Mouse (Mus musculus): Measurements from ENCODE around the gene Arrb2. TPM values are rescaled to one million over a fixed set of nuclear protein-coding genes. Genes with fewer than 3 reads are reported as not detected.
A peak's percentile ranks its signal among the peaks of the same experiment; 100 is the strongest.

The Arrb2 gene
- polyA plus RNA-seq, 1 experiment from 2014 or later, result 46.6 TPM

DNA sequence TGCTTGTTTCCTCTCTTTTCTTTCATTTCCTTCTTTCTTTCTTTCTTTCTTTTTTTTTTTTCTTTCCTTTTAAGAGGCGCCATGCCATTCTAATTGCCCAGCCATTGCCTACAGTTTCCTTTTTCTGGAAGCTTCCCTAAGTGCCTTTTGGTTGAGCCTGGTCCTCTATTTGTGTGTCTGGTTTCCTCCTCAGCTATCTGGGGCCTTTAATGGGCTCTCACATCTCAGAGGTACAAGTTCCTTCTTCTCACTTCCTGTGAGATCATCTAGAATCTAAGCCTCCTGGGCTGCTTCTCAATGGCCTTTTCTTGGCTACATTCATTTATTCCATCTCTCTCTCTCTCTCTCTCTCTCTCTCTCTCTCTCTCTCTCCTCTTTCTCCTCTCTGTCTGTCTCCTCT lies 14.9 kb downstream of the Arrb2 start:
- H3K36me3 ChIP-seq, result peaks cover 2% of the 10 kb centered on the region; the same call in 1 of the 2 replicates
- H3K27ac ChIP-seq (replicated peaks), result no peak overlapping the region
- H3K9ac ChIP-seq, result no peak overlapping the region
- 88% methylated on average over 1 of the region's 1 CpGs for WGBS
- no peak overlapping the region for H3K4me2 ChIP-seq
- no peaks in the 10 kb centered on the region for H3K9me3 ChIP-seq
- no peak overlapping the region for H3K4me3 ChIP-seq
- no peak for ATAC-seq (ENCODE audit: low read depth)
- H3K4me1 ChIP-seq (replicated peaks), result peaks cover 6% of the 10 kb centered on the region
- H3K27me3 ChIP-seq, result no peaks in the 10 kb centered on the region

- Histone ChIP-seq H3K36me3 (0 out of 2 replicates have a peak, but pooled peaks cover 5% of the 10 kb centered on the region), H3K9ac (no peak overlapping the region), H3K4me2 (no peak overlapping the region), H3K4me1 (replicated peaks) (peaks cover 24% of the 10 kb centered on the region), H3K27ac (replicated peaks) (no peak overlapping the region), H3K4me3 (no peak overlapping the region), H3K9me3 (no peaks in the 10 kb centered on the region), H3K27me3 (no peaks in the 10 kb centered on the region)
- WGBS, result 84% methylated on average over 2 of the region's 2 CpGs
- 0 out of 2 replicates have a peak, but pooled peaks have one; percentile 2 for ATAC-seq (ENCODE audit: low read depth)
These were observed 18.5 kb downstream of the Arrb2 start for GRCm38 (mm10) chr11:70450926-70451325.

GRCm38 (mm10) chr11:70451797-70452498 lies 19.5 kb downstream of the Arrb2 start, which contains the start of gene Med11:
Gene Med11, plus strand, starts transcription at chr11:70451919.
- peak within 1 kb of the TSS; percentile 60 for H3K4me2 ChIP-seq
- peak within 1 kb of the TSS; percentile 96 for H3K27ac ChIP-seq (replicated peaks)
- H3K9ac ChIP-seq, result peak within 1 kb of the TSS; percentile 80
- WGBS, result under 1% methylated on average over 46 of the region's 46 CpGs
- H3K4me1 ChIP-seq (replicated peaks), result peaks cover 24% of the 10 kb centered on the region
- H3K27me3 ChIP-seq, result no peaks in the 10 kb centered on the region
- peak within 1 kb of the TSS; percentile 61 for H3K4me3 ChIP-seq
- peak; percentile 97 for ATAC-seq (ENCODE audit: low read depth)
- 0 out of 2 replicates have a peak, but pooled peaks cover 5% of the 10 kb centered on the region for H3K36me3 ChIP-seq
- H3K9me3 ChIP-seq, result no peaks in the 10 kb centered on the region

GRCm38 (mm10) chr11:70453261-70454044 lies 21.0 kb downstream of the Arrb2 start:
- peaks cover 24% of the 10 kb centered on the region for H3K4me1 ChIP-seq (replicated peaks)
- H3K9ac ChIP-seq, result peak overlapping the region; percentile 80; the same call in 1 of the 2 replicates
- ATAC-seq (ENCODE audit: low read depth), result no peak
- no peak overlapping the region for H3K27ac ChIP-seq (replicated peaks)
- H3K36me3 ChIP-seq, result 0 out of 2 replicates have a peak, but pooled peaks cover 5% of the 10 kb centered on the region
- 0 out of 2 replicates have a peak overlapping the region, but pooled peaks have one; percentile 61 for H3K4me3 ChIP-seq
- H3K27me3 ChIP-seq, result peaks cover 6% of the 10 kb centered on the region
- 93% methylated on average over 9 of the region's 9 CpGs for WGBS
- H3K9me3 ChIP-seq, result no peaks in the 10 kb centered on the region
- peak overlapping the region; percentile 60; the same call in 1 of the 2 replicates for H3K4me2 ChIP-seq

GRCm38 (mm10) chr11:70458688-70459600 lies 26.5 kb downstream of the Arrb2 start, which contains the start of gene Zmynd15:
Gene Zmynd15, plus strand, starts transcription at chr11:70459433.
- 20% methylated on average over 32 of the region's 32 CpGs for WGBS
- no peak; the same call in 1 of the 2 replicates for ATAC-seq (ENCODE audit: low read depth)
- Histone ChIP-seq H3K9ac (peak within 1 kb of the TSS; percentile 70), H3K27me3 (peaks cover 60% of the 10 kb centered on the region), H3K9me3 (no peaks in the 10 kb centered on the region), H3K36me3 (no peaks in the 10 kb centered on the region), H3K4me1 (replicated peaks) (peaks cover 17% of the 10 kb centered on the region), H3K27ac (replicated peaks) (no peak within 1 kb of the TSS), H3K4me3 (peak within 1 kb of the TSS; percentile 42), H3K4me2 (peak within 1 kb of the TSS; percentile 65)

DNA sequence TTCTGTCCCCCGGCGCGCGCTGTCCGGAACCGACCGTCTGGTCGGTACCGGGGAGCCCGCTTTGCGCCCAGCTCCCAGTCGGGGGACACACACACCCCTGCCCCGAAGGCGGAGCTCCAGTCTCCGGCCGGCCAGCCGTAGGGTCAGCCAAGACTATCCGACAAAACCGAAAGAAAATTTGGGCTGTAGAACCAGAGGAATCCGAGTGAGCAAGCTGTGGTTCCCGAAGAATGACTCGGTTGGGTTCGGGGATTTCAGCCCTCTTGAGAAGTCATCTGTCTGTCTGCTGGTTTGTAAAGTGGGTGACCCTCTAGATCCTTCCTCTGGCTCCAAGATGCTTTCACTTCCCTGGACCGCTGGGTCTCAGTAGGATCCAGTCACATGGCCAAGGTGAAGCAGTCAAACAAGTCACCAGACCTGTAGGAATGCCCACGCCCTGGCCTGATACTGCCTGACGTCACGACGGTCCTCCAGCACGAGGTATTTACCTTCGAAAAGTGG lies 27.2 kb downstream of the Arrb2 start, which contains the start of gene Cxcl16:
TSS of gene Cxcl16 (minus strand) at position 384 of the 501 bp plus-strand sequence.
- Histone ChIP-seq H3K9me3 (no peaks in the 10 kb centered on the region), H3K9ac (peak within 1 kb of the TSS; percentile 70), H3K4me1 (replicated peaks) (peaks cover 14% of the 10 kb centered on the region), H3K4me3 (peak within 1 kb of the TSS; percentile 42), H3K27ac (replicated peaks) (no peak within 1 kb of the TSS), H3K27me3 (peaks cover 68% of the 10 kb centered on the region), H3K36me3 (no peaks in the 10 kb centered on the region), H3K4me2 (peak within 1 kb of the TSS; percentile 65)
- WGBS, result 5% methylated on average over 30 of the region's 30 CpGs
- ATAC-seq (ENCODE audit: low read depth), result no peak

DNA sequence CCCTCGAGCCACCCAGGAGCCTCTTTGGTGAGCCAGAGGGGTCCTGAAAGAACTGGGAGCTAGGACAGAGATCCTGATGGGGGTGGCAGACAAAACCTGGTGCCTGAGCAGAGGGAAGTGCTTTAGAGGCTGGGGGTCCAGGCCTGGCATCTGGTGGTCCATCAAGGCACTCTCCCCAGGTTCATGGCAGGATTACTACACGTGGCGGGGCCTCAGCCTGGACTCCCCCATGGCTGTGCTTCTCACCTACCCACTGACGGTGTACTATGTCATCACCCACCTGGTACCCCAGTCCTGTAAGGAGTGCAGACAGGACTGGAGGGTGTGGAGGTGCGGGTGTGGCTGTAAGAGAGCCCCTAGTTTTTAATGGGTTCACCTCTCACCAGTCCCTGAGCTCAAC lies 31.5 kb downstream of the Arrb2 start:
- Histone ChIP-seq H3K4me1 (replicated peaks) (peaks cover 23% of the 10 kb centered on the region), H3K27me3 (peaks cover 83% of the 10 kb centered on the region), H3K9me3 (no peaks in the 10 kb centered on the region), H3K9ac (no peak overlapping the region), H3K27ac (replicated peaks) (no peak overlapping the region), H3K4me2 (no peak overlapping the region), H3K4me3 (no peak overlapping the region), H3K36me3 (no peaks in the 10 kb centered on the region)
- no peak for ATAC-seq (ENCODE audit: low read depth)
- 81% methylated on average over 5 of the region's 5 CpGs for WGBS

DNA sequence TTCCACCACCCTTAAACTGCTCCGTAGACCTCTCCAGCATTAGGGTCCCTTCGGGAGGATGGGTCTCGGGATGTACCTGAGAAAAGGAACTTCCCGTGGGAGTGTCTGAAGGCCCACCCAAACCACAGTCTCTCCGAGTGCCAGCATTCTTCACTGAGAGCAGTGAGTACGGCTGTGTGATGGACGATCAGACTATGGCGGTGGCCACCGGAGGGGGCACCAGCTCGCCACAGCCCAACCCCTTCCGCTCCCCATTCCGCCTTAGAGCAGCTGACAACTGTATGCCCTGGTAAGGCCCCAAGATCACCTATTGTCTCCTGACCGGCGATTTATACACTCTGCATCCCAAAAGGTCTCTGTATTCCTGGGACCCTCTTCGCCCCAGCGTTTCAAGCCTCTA lies 32.8 kb downstream of the Arrb2 start:
- Histone ChIP-seq H3K9ac (peak overlapping the region; percentile 42; the same call in 1 of the 2 replicates), H3K27ac (replicated peaks) (no peak overlapping the region), H3K36me3 (no peaks in the 10 kb centered on the region), H3K4me3 (no peak overlapping the region), H3K27me3 (peaks cover 71% of the 10 kb centered on the region), H3K9me3 (no peaks in the 10 kb centered on the region), H3K4me1 (replicated peaks) (peaks cover 13% of the 10 kb centered on the region), H3K4me2 (peak overlapping the region; percentile 46)
- WGBS, result 28% methylated on average over 16 of the region's 16 CpGs
- no peak for ATAC-seq (ENCODE audit: low read depth)

DNA sequence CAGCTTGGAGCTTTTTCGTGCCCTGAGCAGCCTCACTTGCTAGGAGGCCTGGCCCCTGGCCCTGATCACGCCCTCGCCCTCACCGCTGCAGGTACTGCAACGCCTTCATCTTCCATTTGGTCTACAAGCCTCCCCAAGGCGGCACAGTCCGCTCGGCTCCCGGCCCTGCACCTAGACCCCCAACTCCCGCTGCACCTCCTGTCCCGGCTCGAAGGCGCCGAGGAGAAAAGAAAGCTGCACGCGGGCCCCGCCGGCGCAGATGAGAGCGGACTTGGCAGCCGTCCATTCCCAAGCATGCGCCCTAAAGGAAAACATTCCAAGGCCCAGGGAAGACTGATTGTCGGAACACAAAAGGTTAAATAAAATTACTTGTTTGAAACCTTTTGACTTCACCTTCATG lies 33.4 kb downstream of the Arrb2 start:
- Histone ChIP-seq H3K4me2 (peak overlapping the region; percentile 46), H3K27ac (replicated peaks) (no peak overlapping the region), H3K9ac (peak overlapping the region; percentile 42; the same call in 1 of the 2 replicates), H3K4me1 (replicated peaks) (peaks cover 13% of the 10 kb centered on the region), H3K4me3 (0 out of 2 replicates have a peak overlapping the region, but pooled peaks have one; percentile 12), H3K27me3 (peaks cover 65% of the 10 kb centered on the region), H3K36me3 (no peaks in the 10 kb centered on the region), H3K9me3 (no peaks in the 10 kb centered on the region)
- WGBS, result 12% methylated on average over 23 of the region's 23 CpGs
- ATAC-seq (ENCODE audit: low read depth), result no peak

DNA sequence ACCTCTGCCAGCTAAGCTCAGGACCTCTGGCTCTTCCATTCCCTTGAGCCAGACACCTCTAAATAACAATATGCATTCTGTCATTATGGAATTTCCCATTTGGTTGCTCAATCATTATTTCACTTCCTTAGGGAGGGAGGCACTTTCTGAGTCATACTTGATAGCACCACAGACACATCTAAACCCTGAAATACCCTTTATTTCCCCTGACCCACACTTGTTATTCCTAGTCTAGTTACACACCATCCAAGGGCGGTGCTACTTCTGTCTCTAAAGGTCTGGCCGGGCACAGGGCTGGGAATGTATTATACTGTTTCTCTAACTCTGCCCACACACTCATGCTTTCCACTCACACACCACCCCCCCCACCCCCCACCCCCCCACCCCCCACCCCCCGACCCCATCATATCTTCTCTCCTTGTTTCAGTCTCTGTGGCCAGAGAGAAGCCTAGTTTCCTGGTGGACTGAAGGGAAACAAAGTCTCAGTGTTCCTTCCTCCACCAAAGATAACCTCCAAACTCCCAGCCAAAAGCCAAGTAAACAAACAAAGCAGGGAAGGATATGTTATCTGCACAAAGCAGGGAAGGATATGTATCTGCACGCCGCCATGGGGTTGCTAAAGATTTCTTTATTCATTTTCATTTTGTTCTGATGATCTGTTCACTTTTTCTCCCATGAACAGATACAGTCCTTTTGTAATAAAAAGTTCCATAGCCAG lies 35.6 kb downstream of the Arrb2 start:
- Histone ChIP-seq H3K9me3 (no peaks in the 10 kb centered on the region), H3K4me2 (no peak overlapping the region), H3K27ac (replicated peaks) (no peak overlapping the region), H3K27me3 (peaks cover 43% of the 10 kb centered on the region), H3K4me1 (replicated peaks) (peaks cover 13% of the 10 kb centered on the region), H3K36me3 (no peaks in the 10 kb centered on the region), H3K9ac (no peak overlapping the region), H3K4me3 (no peak overlapping the region)
- 94% methylated on average over 5 of the region's 5 CpGs for WGBS
- no peak for ATAC-seq (ENCODE audit: low read depth)
